Mouse (Mus musculus) forebrain, postnatal 0 days (tissue): ENCODE measurements around the gene Abca7. TPM values are rescaled to one million over a fixed set of nuclear protein-coding genes. Genes with fewer than 3 reads are reported as not detected.
A peak's percentile ranks its signal among the peaks of the same experiment; 100 is the strongest.
"Not testable (repeated sequence)": the region's sequence is repeated elsewhere in the genome, so short reads cannot be mapped to it uniquely, and the experiment has no call there.

Experiments
- ATAC-seq: fragments of 200-750 bp; cut with Nextera tagmentation; 2 replicates; pipeline ENCODE4 v1.8.0; 2017; ENCODE audit warnings: mild to moderate bottlenecking, moderate library complexity
- DNase-seq: peaks from one replicate; pipeline ENCODE4 v3.0.0-alpha.2; 2015
- H3K27ac ChIP-seq: fragments of 300-500 bp; sonication (generic); 2 replicates; pipeline ENCODE4 v1.5.1; 2014; ENCODE audit warnings: low read depth, mild to moderate bottlenecking, antibody characterized with exemption, low read length, moderate library complexity, mixed read lengths
- H3K27me3 ChIP-seq: fragments of 300-500 bp; sonication (generic); 2 replicates; pipeline ENCODE4 v1.6.1; 2014; ENCODE audit warnings: mild to moderate bottlenecking, low read length, mixed read lengths; ENCODE audit not compliant: insufficient read depth
- H3K36me3 ChIP-seq: fragments of 300-500 bp; sonication (generic); 2 replicates; pipeline ENCODE4 v1.6.1; 2014; ENCODE audit warnings: mild to moderate bottlenecking, moderate library complexity; ENCODE audit not compliant: insufficient read depth
- H3K4me1 ChIP-seq: fragments of 300-500 bp; sonication (generic); 2 replicates; pipeline ENCODE4 v1.6.1; 2014; ENCODE audit warnings: antibody characterized with exemption; ENCODE audit not compliant: insufficient read depth
- H3K4me2 ChIP-seq: fragments of 300-500 bp; sonication (generic); 2 replicates; pipeline ENCODE4 v1.6.1; 2014; ENCODE audit warnings: low read depth, mild to moderate bottlenecking, moderate library complexity
- H3K4me3 ChIP-seq: fragments of 300-500 bp; sonication (generic); 2 replicates; pipeline ENCODE4 v1.5.1; 2014; ENCODE audit warnings: low read depth, low read length, mixed read lengths
- H3K9ac ChIP-seq: fragments of 300-500 bp; sonication (generic); 2 replicates; pipeline ENCODE4 v1.6.1; 2014; ENCODE audit warnings: mild to moderate bottlenecking
- H3K9me3 ChIP-seq: fragments of 300-500 bp; sonication (generic); 2 replicates; pipeline ENCODE4 v1.6.1; 2016; ENCODE audit warnings: low read length
- CTCF ChIP-seq: sonication (generic); IDR thresholded peaks from 2 replicates; pipeline ENCODE4 v1.5.1; 2016; ENCODE audit warnings: antibody characterized with exemption, control low read depth, low read depth
- WGBS: fragments of 180-500 bp; shearing (Covaris S2); extraction: QIAGEN DNeasy Blood & Tissue Kit; methylation state at CpG from one replicate; pipeline ENCODE4 v1.1.7; 2014; 5-methylcytosine and 5-hydroxymethylcytosine counted together
- polyA plus RNA-seq: library from polyadenylated mRNA; unstranded; fragments of >200 nt; fragmentation: Nextera tagmentation; extraction: Ambion mirVana; gene quantifications from 2 replicates; pipeline ENCODE4 v1.2.1, GENCODE M21; 2015
- total RNA-seq: library from RNA; depleted of rRNA; stranded (reverse); fragments of >200 nt; gene quantifications from 2 replicates; pipeline ENCODE4 v1.2.3, GENCODE M21; 2014

Gene Abca7
- total and polyA plus RNA-seq, 2 experiments from 2014 or later: 1.1 to 6.1 TPM

- H3K4me1 ChIP-seq: no peaks in the 10 kb centered on the region
- DNase-seq (no peak), ATAC-seq (no peak)
- no peaks in the 10 kb centered on the region for H3K9me3 ChIP-seq
- H3K27ac ChIP-seq: no peak overlapping the region
- no peaks in the 10 kb centered on the region for H3K27me3 ChIP-seq
- TF ChIP-seq CTCF: no peak
- H3K36me3 ChIP-seq: peaks cover 8% of the 10 kb centered on the region; the same call in 1 of the 2 replicates
- 27% methylated on average over 4 of the region's 4 CpGs for WGBS
- H3K4me3 ChIP-seq: no peak overlapping the region
- no peak overlapping the region for H3K4me2 ChIP-seq
- no peak overlapping the region for H3K9ac ChIP-seq
Measured at GRCm38 (mm10) chr10:79956643-79957154, 39.6 kb upstream of the Abca7 start.

- Histone ChIP-seq H3K4me1 (no peaks in the 10 kb centered on the region), H3K4me2 (no peak overlapping the region), H3K27ac (no peak overlapping the region), H3K9me3 (no peaks in the 10 kb centered on the region), H3K4me3 (no peak overlapping the region), H3K9ac (no peak overlapping the region), H3K36me3 (peaks cover 17% of the 10 kb centered on the region; the same call in 1 of the 2 replicates), H3K27me3 (no peaks in the 10 kb centered on the region)
- peak; percentile 55 for DNase-seq
- no peak for ATAC-seq
- TF ChIP-seq CTCF: peak; percentile 81
- 15% methylated on average over 21 of the region's 21 CpGs for WGBS
Measured at GRCm38 (mm10) chr10:79958140-79958816, 38.0 kb upstream of the Abca7 start.

GRCm38 (mm10) chr10:79959412-79959811 is 36.9 kb upstream of the Abca7 start:
- 32% methylated on average over 10 of the region's 10 CpGs for WGBS
- ATAC-seq: not testable (repeated sequence)

GRCm38 (mm10) chr10:79959847-79960601 is 36.3 kb upstream of the Abca7 start, which contains the start of gene Wdr18:
Wdr18 (plus strand) TSS chr10:79960152.
- DNase-seq (peak; percentile 100), ATAC-seq (peak; percentile 97)
- H3K9me3 ChIP-seq: no peaks in the 10 kb centered on the region
- 1% methylated on average over 61 of the region's 61 CpGs for WGBS
- H3K4me3 ChIP-seq: peak within 1 kb of the TSS; percentile 79
- H3K27me3 ChIP-seq: no peaks in the 10 kb centered on the region
- no peaks in the 10 kb centered on the region for H3K4me1 ChIP-seq
- H3K9ac ChIP-seq: peak within 1 kb of the TSS; percentile 84
- peak within 1 kb of the TSS; percentile 69 for H3K27ac ChIP-seq
- H3K4me2 ChIP-seq: peak within 1 kb of the TSS; percentile 86
- H3K36me3 ChIP-seq: peaks cover 31% of the 10 kb centered on the region
- TF ChIP-seq CTCF: peak; percentile 99

More at GRCm38 (mm10) chr10:79959412-79959811, 36.9 kb upstream of the Abca7 start:
- Histone ChIP-seq H3K4me2 (peak overlapping the region; percentile 86), H3K36me3 (peaks cover 25% of the 10 kb centered on the region), H3K4me3 (peak overlapping the region; percentile 79)
- not testable (repeated sequence) for H3K4me1 ChIP-seq, DNase-seq, H3K27ac ChIP-seq, H3K9me3 ChIP-seq, H3K27me3 ChIP-seq, H3K9ac ChIP-seq

DNA sequence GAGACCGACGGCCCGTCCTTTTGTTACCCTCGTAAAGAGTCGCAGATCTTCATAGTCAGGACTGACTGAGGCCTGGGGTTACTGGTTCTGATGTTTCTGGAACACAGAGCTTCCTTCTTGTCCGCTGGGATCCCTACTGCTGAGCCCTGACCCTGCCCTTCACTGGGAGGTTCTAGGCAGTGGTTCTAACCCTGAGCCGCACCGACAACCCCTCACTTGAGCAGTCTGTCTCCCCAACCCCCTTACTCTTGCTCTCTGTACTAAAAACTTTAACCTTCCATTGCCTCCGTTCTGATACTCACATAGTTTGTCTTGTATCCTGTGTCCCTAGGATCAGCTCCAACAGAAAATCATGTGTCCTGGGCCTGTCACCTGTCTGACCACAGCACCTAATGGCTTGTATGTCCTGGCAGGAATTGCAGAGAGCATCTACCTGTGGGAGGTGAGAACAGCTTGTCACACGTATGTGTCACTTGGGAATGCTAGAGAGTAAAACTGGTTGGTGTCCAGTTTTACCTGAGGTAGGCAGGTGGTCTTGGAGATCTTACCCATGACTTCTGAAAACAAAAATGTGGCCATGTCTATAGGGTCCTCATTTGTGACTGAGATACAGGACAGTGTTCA is 35.5 kb upstream of the Abca7 start:
- DNase-seq (no peak), ATAC-seq (no peak)
- Histone ChIP-seq H3K4me2 (peak overlapping the region; percentile 86), H3K9ac (peak overlapping the region; percentile 84), H3K27me3 (no peaks in the 10 kb centered on the region), H3K4me3 (peak overlapping the region; percentile 79), H3K4me1 (no peaks in the 10 kb centered on the region), H3K36me3 (peaks cover 39% of the 10 kb centered on the region), H3K27ac (no peak overlapping the region), H3K9me3 (no peaks in the 10 kb centered on the region)
- 17% methylated on average over 10 of the region's 10 CpGs for WGBS
- TF ChIP-seq CTCF: no peak

DNA sequence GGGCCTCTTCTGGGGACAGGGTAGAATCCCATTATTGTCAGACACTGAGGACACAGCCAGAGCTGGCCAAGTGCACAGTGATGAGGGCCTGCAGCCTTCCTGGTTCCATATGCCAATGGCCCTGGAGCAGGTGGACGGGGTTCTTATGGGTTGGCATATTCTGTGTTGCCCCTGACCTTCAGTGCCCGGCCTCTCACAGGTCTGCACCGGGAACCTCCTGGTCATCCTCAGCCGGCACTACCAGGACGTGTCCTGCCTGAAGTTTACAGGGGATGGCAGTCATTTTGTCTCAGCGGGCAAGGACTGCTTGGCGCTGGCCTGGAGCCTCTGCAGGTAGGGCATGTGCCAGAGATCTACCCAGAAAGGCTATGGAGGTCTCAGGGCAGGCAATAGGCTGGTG is 31.6 kb upstream of the Abca7 start:
- Histone ChIP-seq H3K27ac (no peak overlapping the region), H3K4me1 (no peaks in the 10 kb centered on the region), H3K27me3 (no peaks in the 10 kb centered on the region), H3K4me3 (no peak overlapping the region), H3K4me2 (no peak overlapping the region), H3K9me3 (no peaks in the 10 kb centered on the region), H3K36me3 (peaks cover 62% of the 10 kb centered on the region), H3K9ac (no peak overlapping the region)
- ATAC-seq (no peak), DNase-seq (no peak)
- TF ChIP-seq CTCF: no peak
- 98% methylated on average over 7 of the region's 7 CpGs for WGBS

DNA sequence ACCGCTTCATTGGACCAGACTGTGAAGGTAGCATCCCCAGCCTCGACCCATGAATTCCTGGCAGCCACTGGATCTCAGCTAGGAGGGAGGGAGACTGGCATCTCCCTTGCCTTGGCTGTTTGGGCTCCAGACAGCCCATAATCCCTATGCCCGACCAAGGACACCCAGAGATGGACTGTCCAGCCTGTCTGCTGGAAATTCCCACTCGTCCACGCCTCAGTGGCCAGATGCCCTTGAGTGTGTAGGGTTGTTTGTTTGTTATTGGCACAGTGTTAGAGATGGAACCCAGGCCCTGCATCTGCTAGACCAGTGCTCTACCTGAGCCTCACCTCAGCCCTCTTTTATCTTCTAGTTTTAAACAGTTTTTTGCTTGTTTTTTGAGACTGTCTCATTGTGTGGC is 31.0 kb upstream of the Abca7 start:
- Histone ChIP-seq H3K9ac (no peak overlapping the region), H3K4me3 (no peak overlapping the region), H3K4me1 (no peaks in the 10 kb centered on the region), H3K27ac (no peak overlapping the region), H3K4me2 (no peak overlapping the region), H3K36me3 (peaks cover 62% of the 10 kb centered on the region), H3K27me3 (no peaks in the 10 kb centered on the region), H3K9me3 (no peaks in the 10 kb centered on the region)
- DNase-seq (no peak), ATAC-seq (no peak)
- no peak for TF ChIP-seq CTCF
- WGBS: 90% methylated on average over 5 of the region's 5 CpGs
